Mouse (Mus musculus): ENCODE results near the gene Ltn1. TPM values are rescaled to one million over a fixed set of nuclear protein-coding genes. Genes with fewer than 3 reads are reported as not detected.
A peak's percentile ranks its signal among the peaks of the same experiment; 100 is the strongest.

Gene Ltn1
- total RNA-seq (2017) = 23.9 and 28.1 TPM in 2 replicates

DNA sequence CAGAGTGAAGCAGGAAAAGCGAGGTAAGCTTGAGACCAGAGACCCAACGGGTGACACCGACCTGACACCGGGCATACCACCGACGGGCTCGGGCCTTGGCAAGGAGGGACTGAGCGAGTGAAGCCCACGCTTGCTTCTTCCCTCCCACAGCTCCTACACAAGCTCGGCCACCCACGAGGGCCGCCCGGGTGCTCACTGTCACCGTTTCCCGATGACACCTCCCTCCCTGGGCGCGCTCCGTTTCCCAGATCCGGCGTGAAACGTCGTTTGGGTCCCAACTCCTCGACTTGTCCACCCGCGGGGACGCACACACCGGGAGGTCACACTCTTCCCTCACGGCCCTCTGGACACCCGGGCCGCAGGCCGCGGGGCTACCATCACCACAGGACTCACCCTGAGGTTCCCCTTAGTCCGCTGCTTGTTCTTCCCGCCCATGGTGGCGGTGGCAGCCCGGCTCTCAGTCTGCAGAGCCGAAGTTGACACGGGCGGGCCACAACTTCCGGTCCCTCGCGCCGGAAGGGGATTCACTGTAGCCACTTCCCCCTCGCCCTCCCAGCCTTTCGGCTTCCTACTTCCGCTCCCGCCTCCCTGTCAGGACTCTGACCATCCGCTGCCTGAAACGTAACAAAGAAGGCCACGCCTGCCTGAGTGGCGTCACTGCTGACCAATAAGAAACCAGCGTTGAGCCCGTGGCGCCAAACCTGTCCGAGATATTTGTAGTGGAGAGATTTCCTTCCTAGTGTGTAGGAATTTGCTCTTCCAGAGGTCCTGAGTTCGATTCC, at the start of gene Ltn1:
TSS of gene Ltn1 (minus strand) at position 580 of the 782 bp plus-strand sequence.
- peak; percentile 100 for ATAC-seq (replicated peaks in 1 of 2; ENCODE audit: insufficient read depth in 1 of 2, low FRiP score in 2 of 2, low TSS enrichment in 1 of 2, low read depth in 1 of 2, poor library complexity in 2 of 2, severe bottlenecking in 2 of 2)

DNA sequence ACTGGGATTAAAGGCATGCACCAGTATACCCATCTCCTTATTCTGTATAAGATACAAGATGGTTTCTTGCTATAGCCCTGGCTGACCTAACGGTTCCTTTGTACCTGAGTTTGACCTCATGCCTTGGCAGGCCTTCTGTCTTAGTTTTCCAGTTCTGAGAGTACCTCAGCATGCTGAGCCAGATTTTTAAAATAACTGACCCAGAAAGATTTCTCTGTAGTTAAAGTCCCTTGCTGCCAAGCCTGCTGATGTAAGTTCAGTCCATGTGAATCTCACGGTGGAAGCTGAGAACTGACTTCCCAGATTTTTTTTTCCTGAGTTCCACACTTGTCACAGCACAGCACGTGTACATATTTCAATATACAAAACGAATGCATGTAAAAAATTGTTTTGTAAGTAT, 38.2 kb upstream of the Ltn1 start:
- no peak for ATAC-seq (replicated peaks in 1 of 2; ENCODE audit: insufficient read depth in 1 of 2, low FRiP score in 2 of 2, low TSS enrichment in 1 of 2, low read depth in 1 of 2, poor library complexity in 2 of 2, severe bottlenecking in 2 of 2)

DNA sequence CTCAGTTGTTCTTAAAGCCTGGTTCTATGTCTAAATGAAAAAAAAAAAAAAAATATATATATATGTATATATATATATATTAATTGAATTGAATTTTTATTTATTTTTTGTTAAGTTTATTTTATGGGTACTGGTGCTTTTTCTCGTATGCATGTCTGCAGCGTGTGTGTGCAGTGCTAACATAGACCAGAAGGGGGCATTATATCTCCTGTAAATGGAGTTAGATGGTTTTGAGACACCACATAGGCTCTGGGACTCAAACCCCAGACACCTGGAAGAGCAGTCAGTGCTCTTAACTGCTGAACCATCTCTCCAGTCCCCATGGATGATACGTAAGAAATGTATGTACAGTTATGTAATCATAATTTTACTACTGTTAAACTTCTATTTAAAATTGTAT, 26.3 kb upstream of the Ltn1 start:
- no peak for ATAC-seq (replicated peaks in 1 of 2; ENCODE audit: insufficient read depth in 1 of 2, low FRiP score in 2 of 2, low TSS enrichment in 1 of 2, low read depth in 1 of 2, poor library complexity in 2 of 2, severe bottlenecking in 2 of 2)

DNA sequence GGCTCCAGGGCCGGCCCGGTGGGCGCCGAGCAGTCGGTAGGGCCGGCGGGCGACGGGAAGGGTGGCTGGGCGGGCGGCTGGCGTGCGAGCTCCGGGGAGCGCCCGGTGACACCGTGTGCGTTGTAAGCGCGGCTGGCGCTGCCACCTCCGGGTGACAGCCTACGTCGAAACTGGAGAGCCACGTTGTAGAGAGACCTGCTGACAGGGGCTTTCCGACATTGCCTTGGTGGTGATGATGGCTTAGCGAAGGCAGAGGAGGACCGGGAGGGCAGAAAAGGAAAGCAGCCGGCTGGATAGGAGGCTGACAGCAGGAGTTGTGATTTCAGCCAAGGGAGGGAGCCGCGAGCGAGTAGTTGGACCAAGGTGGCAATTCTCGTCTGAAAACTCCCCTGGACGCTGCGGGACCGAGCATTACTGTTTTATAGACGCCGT, 22.8 kb upstream of the Ltn1 start:
- ATAC-seq (replicated peaks in 1 of 2; ENCODE audit: insufficient read depth in 1 of 2, low FRiP score in 2 of 2, low TSS enrichment in 1 of 2, low read depth in 1 of 2, poor library complexity in 2 of 2, severe bottlenecking in 2 of 2) = peak; percentile 42 to 45

DNA sequence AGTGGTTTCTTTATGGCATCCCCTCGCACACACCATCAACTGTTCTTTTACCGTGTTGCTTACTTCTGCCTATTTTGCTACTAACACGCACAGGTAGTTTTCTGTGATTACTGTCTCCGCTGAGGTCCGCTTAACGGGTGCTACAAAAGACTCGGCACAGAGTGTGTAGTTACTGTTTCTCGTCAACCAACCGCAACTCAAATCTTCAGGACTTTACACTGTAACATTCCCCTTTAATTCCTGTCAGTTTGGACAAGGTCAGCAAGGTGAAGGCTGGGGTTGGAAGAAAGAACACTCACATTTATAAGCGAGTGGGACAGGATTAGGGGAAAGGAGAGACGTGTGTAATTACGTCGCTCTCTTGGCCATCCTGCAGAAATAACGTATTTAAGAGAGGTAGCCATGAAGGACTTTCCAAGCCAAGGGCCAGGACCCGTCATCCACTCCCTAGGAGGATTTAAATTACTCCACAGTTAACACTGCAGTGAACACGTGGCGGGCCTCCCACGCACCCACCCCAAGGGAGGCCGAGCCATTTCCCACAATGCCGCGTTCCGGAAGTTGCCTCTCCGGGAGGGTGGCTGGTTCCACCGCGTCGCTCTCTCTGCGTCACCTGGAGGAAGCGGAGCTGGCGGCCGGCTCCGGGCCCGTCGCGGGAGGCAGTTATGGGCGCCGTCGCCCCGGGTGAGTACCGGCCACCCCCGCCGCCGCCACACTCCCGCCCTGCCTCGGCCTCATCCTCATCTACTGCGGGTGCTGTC, 22.2 kb upstream of the Ltn1 start, which contains the start of gene Usp16:
TSS of gene Usp16 (plus strand) at position 285 of the 761 bp plus-strand sequence.
- peak; percentile 98 to 99 for ATAC-seq (replicated peaks in 1 of 2; ENCODE audit: insufficient read depth in 1 of 2, low FRiP score in 2 of 2, low TSS enrichment in 1 of 2, low read depth in 1 of 2, poor library complexity in 2 of 2, severe bottlenecking in 2 of 2)

DNA sequence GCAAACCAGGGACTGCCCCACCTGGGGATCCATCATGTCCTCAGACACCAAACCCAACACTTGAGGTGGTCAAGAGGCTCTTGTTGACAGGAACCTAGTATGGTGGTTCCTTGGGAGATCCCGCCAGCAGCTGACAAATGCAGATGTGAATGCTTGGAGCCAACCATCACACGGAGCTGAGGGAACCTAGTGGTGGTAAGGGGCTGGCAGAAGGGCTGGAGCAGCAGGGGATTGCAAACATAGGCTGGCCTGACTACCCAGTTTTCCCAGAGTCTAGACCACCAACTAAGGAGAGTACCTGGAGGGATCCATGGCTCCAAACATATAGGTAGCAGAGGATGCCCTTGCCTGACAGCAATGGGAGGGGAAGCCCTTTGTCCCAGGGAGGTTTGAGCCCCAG, 20.8 kb upstream of the Ltn1 start:
- no peak for ATAC-seq (replicated peaks in 1 of 2; ENCODE audit: insufficient read depth in 1 of 2, low FRiP score in 2 of 2, low TSS enrichment in 1 of 2, low read depth in 1 of 2, poor library complexity in 2 of 2, severe bottlenecking in 2 of 2)

DNA sequence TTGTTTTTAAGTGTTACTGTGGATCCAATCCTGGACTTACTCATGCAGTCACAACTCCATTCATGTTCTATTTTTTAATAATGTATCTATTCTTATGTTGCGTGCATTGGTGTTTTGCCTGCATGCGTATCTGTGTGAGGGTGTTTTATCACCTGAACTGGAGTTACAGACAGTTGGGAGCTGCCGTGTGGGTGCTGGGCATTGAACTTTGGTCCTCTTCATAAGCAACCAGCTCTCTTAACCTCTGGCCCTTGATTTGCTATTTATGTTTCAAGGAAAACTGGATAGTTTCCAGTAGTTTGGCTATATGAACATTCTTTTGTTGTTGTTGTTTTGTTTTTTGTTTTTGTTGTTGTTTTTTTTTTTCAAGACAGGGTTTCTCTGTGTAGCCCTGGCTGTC, 13.1 kb upstream of the Ltn1 start:
- ATAC-seq (replicated peaks in 1 of 2; ENCODE audit: insufficient read depth in 1 of 2, low FRiP score in 2 of 2, low TSS enrichment in 1 of 2, low read depth in 1 of 2, poor library complexity in 2 of 2, severe bottlenecking in 2 of 2) = no peak

DNA sequence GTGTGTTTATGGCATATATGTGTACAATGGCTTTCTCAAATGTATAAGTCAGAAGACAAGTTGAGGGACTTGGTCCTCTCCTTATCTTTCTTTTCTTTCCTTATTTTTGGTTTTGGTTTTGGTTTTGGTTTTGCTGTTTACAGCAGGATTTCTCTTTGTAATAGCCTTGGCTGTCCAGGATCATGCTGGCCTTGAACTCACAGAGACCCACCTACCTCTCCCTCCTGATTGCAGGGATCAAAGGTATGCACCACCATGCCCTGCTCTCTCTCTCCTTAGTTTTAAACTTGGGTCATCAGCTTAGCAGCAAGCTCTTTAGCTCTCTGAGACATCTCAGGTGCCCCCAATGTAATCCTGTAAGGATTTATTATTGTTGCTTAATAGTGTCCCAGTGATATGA, 12.7 kb upstream of the Ltn1 start:
- no peak for ATAC-seq (replicated peaks in 1 of 2; ENCODE audit: insufficient read depth in 1 of 2, low FRiP score in 2 of 2, low TSS enrichment in 1 of 2, low read depth in 1 of 2, poor library complexity in 2 of 2, severe bottlenecking in 2 of 2)

DNA sequence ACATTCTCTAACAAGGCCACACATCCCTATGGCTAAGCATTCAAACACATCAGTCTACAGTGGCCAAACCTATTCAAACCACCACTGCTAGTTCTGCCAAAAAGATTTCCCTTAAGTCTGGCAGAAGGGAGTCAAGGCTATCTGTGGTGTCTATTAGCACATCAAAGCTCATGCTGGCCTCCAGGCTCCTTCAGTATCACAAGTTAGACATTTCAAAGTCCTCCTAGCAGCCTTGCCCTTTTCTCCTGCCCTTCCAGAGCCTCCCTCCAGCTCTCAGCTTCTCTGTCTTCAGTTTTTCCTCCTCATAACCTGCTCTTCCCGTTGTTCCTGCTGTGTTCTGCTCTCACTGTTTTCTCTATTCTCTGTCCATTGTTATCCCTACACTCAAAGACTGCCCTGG, 11.7 kb upstream of the Ltn1 start:
- no peak for ATAC-seq (replicated peaks in 1 of 2; ENCODE audit: insufficient read depth in 1 of 2, low FRiP score in 2 of 2, low TSS enrichment in 1 of 2, low read depth in 1 of 2, poor library complexity in 2 of 2, severe bottlenecking in 2 of 2)

DNA sequence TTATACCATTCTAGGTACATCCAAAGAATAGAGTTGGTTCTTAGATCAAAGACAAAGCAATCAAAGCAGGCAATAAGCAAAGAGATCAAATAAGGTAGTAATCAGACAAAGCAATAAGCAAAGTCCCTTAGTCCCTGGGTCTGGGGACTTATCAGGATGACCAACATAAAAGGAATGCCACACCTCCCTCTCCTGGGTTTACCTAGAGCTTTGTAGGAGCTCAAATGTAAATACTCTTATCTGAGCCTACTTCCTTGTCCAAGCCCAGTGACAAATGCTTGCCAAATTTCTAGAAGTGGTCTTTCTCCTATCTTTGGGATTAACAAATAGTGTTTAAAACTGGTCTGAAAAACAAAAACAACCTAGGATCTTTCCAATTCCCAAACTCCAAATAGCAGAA, 10.8 kb upstream of the Ltn1 start:
- no peak for ATAC-seq (replicated peaks in 1 of 2; ENCODE audit: insufficient read depth in 1 of 2, low FRiP score in 2 of 2, low TSS enrichment in 1 of 2, low read depth in 1 of 2, poor library complexity in 2 of 2, severe bottlenecking in 2 of 2)

DNA sequence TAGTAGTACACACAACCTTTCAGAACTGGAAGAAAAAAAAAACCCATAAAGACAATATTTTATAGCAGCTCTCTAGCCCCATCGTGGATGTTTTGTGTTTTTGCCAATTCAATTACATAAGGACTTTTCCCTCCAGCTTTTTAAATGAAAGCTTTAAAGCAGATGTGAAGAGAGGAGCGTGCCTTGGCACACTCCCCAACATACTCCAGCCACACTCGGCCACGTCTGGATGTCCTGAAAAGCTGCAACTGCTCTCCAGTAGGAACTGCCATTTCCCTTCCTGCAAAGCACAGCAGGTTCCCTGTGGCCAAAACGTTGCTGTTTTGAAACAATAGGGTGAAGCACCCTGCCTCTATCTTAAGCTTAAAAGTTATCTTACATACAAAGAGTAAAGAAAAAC, 9.9 kb upstream of the Ltn1 start:
- no peak for ATAC-seq (replicated peaks in 1 of 2; ENCODE audit: insufficient read depth in 1 of 2, low FRiP score in 2 of 2, low TSS enrichment in 1 of 2, low read depth in 1 of 2, poor library complexity in 2 of 2, severe bottlenecking in 2 of 2)

DNA sequence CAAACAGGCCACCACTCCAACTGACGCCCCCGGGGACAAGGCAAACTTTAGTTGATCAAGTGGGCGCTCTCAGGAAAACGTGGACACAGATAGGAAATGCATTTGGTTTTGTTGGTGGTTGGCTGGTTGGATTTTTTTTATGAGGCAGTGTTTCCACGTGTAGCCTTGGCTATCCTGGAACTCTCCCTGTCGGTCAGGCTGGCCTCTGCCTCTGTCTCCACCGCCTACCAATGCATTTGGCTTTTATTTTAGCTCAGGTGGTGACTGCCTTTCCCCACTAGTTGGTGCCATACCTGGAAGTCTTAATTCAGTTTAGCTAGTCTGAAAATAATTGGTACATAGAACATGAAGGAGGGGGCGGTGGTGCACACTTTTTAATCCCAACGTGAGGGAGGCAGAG, 8.7 kb upstream of the Ltn1 start:
- peak; percentile 67 to 71 for ATAC-seq (replicated peaks in 1 of 2; ENCODE audit: insufficient read depth in 1 of 2, low FRiP score in 2 of 2, low TSS enrichment in 1 of 2, low read depth in 1 of 2, poor library complexity in 2 of 2, severe bottlenecking in 2 of 2)

DNA sequence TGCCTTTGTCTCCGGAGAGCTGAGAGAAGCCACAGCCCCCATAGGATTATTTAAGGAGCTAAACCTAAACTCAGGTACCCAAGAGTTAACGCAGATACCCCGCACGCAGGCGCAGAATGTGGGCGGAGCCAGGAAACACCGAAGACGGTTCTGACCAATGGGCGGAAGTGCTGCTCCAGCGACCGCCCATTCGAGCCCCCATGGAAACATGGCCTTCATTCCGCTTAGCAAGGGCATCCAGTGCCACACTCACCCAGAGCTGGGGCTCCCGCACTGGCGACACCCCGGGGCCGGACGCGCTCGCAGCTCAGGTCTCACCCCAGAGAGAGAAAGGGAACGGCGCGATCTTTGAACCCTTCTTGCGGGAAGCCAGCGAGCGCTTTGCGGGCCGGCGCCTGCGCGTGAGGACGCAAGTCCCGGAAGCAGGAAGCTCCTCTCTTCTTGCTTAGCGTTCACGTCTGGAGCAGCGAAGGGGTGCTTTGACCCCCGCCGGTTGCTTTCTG, 7.8 kb upstream of the Ltn1 start, which contains the start of gene Rwdd2b:
TSS of gene Rwdd2b (minus strand) at position 390 of the 503 bp plus-strand sequence.
- ATAC-seq (replicated peaks in 1 of 2; ENCODE audit: insufficient read depth in 1 of 2, low FRiP score in 2 of 2, low TSS enrichment in 1 of 2, low read depth in 1 of 2, poor library complexity in 2 of 2, severe bottlenecking in 2 of 2) = peak; percentile 94 to 97

DNA sequence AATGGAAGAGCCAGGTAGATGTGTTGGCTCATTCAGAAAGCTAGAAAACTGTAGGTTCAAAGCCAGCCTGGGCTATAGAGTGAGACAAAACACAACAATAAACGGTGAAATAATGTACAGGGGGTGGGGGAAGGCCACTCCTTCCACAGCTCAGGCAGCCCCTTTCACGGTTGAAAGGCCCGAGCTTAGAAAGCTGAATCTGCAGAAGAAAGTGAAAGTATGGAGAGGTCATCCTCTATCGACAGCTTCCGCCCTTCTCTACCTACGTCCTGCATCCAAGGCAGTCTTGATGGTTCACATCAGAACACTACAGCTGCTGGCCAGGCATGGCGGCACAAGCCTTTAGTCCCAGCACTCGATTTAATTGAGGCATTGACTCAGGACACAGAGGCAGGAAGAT, 6.3 kb upstream of the Ltn1 start:
- ATAC-seq (replicated peaks in 1 of 2; ENCODE audit: insufficient read depth in 1 of 2, low FRiP score in 2 of 2, low TSS enrichment in 1 of 2, low read depth in 1 of 2, poor library complexity in 2 of 2, severe bottlenecking in 2 of 2) = no peak

DNA sequence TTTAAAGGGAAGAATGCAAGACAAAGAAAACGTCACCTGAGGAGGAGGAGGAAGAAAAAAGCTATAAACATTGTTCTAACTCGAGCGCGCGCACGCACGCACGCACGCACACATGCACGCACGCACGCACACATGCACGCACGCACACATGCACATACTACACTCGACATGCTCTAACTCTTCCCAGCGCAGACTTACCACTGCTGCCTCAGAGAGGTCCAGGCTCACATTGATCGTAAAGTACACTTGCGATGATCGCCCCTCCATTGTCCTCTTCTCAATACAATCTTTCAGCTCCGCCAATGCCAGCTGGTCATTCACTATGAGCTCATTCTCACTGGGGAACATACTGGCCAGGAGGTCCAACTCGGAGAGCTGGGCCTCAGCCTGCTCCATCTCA, 4.7 kb upstream of the Ltn1 start:
- no peak for ATAC-seq (replicated peaks in 1 of 2; ENCODE audit: insufficient read depth in 1 of 2, low FRiP score in 2 of 2, low TSS enrichment in 1 of 2, low read depth in 1 of 2, poor library complexity in 2 of 2, severe bottlenecking in 2 of 2)

DNA sequence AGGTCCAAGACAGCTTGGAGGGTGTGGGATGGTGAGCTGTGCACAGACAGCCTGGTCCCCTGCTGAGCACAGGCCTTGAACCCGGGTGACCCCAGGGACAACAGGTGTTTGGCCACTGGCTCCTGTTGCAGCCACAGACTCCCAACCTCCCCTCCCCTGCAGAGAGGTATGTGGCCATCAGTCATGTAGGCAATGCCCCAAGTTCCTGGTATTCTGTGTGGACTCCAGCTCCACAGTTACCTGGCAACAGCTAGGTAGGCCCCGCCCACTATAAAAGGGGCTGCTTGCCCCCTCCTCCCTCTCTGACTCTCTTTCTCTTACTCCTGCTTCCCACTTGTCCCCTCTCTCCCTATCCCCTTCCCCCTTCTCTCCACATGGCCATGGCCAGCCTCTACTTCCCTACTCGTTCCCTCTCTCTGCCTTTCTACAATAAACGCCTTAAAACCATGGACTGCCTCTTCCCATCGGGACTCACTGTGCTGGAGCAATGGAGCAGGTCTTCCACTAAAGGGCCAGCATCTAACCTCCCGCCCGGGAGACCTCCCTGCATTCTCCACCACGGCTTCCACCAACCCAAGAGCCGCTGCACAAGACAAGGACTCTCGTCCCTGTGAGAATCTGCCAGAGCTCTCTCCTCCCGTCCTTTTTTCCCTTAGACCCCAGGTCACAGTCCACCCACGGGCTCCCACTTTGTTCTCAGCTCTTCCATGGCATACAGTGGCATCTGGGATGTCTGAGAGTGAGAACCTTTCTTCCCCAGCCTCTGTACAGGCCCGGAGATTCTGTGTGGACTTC, 3.2 kb upstream of the Ltn1 start:
- no peak for ATAC-seq (replicated peaks in 1 of 2; ENCODE audit: insufficient read depth in 1 of 2, low FRiP score in 2 of 2, low TSS enrichment in 1 of 2, low read depth in 1 of 2, poor library complexity in 2 of 2, severe bottlenecking in 2 of 2)

DNA sequence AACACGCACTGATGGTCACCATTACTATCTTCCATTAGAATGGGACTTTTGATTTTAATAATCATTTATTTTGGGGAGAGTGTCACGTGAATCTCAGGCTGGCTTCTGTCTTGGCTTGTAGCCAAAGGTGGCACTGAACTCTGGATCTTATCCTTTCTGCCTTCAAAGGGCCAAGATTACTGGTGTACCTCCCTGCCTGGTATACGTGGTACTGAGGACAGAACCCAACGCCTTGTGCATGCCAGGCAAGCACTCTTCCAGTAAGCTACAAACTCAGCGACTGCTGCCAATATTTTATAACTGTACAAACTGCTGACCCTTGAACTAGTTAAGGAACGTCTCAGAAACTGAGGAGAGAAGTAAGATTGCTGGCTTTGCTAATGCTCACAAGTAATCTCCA, 2.5 kb upstream of the Ltn1 start:
- no peak for ATAC-seq (replicated peaks in 1 of 2; ENCODE audit: insufficient read depth in 1 of 2, low FRiP score in 2 of 2, low TSS enrichment in 1 of 2, low read depth in 1 of 2, poor library complexity in 2 of 2, severe bottlenecking in 2 of 2)

DNA sequence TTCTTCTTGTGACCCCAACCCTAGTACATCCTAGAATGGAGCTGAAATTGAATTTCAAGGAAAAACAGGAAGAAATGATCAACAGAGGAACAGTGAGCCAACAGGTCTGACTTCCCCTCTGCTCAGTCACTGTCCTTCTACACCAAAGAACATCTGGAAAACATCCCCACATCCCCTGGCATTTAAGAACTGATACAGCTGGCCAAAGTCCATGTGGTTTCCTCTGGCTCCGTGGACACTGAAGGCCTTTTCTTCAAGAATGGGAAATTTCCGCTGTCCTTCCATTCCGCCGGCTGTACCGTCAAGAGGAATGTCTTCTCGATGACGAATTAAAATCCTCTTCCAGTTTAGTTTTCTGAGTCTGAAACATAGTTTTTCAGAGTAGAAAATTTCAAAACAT, 1.9 kb upstream of the Ltn1 start:
- ATAC-seq (replicated peaks in 1 of 2; ENCODE audit: insufficient read depth in 1 of 2, low FRiP score in 2 of 2, low TSS enrichment in 1 of 2, low read depth in 1 of 2, poor library complexity in 2 of 2, severe bottlenecking in 2 of 2) = no peak
